Mouse (Mus musculus) G1E (cell line): ENCODE measurements around the gene Phtf2. TPM values are rescaled to one million over a fixed set of nuclear protein-coding genes. Genes with fewer than 3 reads are reported as not detected.

Source experiments
- ATAC-seq: 2 replicates; pipeline ENCODE4 v1.8.0; 2016; ENCODE audit warnings: mild to moderate bottlenecking; ENCODE audit not compliant: insufficient number of reproducible peaks, poor library complexity, low FRiP score, severe bottlenecking; ENCODE audit errors: extremely low read depth
- DNase-seq: peaks from one replicate; pipeline ENCODE4 v3.0.0; 2012; ENCODE audit warnings: low spot score
- H3K27me3 ChIP-seq: 2 replicates; pipeline ENCODE4 v1.6.1; 2012; ENCODE audit warnings: mild to moderate bottlenecking, low read length, inconsistent platforms; ENCODE audit not compliant: insufficient read depth
- H3K36me3 ChIP-seq: replicated peaks from 2 replicates; pipeline ENCODE3; 2012; ENCODE audit warnings: mild to moderate bottlenecking, inconsistent platforms
- H3K4me1 ChIP-seq: 2 replicates; pipeline ENCODE4 v1.6.1; 2012; ENCODE audit warnings: low read depth, low read length, inconsistent platforms, mixed read lengths; ENCODE audit not compliant: insufficient read depth
- H3K4me3 ChIP-seq: 2 replicates; pipeline ENCODE4 v1.5.1; 2012; ENCODE audit warnings: low read depth, mild to moderate bottlenecking, inconsistent platforms, low read length, moderate library complexity, mixed read lengths
- H3K9me3 ChIP-seq: replicated peaks from 2 replicates; pipeline ENCODE4 v1.6.1; 2012; ENCODE audit warnings: inconsistent platforms
- CTCF ChIP-seq: IDR thresholded peaks from 2 replicates; pipeline ENCODE4 v1.5.1; 2012; ENCODE audit warnings: low read depth, low read length, inconsistent platforms, mixed read lengths
- GATA1 ChIP-seq: IDR thresholded peaks from 2 replicates; pipeline ENCODE4 v1.6.1; 2012; ENCODE audit warnings: borderline replicate concordance, low read length, inconsistent platforms, mixed read lengths
- GATA2 ChIP-seq: IDR thresholded peaks from 2 replicates; pipeline ENCODE4 v1.6.1; 2012; ENCODE audit warnings: low read depth, low read length, inconsistent platforms, borderline replicate concordance
- POLR2AphosphoS5 ChIP-seq: IDR thresholded peaks from 2 replicates; pipeline ENCODE4 v1.6.1; 2012; ENCODE audit warnings: low read depth, low read length, inconsistent platforms; ENCODE audit not compliant: insufficient replicate concordance
- TAL1 ChIP-seq: conservative IDR thresholded peaks from 2 replicates; pipeline ENCODE4 v1.6.1; 2012; ENCODE audit warnings: low read depth, low read length, inconsistent platforms, mixed read lengths
- polyA plus RNA-seq: library from polyadenylated mRNA; stranded (reverse); fragments of >175 nt; gene quantifications from 2 replicates; pipeline ENCODE4 v1.2.3, GENCODE M21; 2012
- total RNA-seq, 2 experiments: library from RNA; stranded (forward) in 1 of 2; stranded (reverse) in 1 of 2; fragments of 200-1000 nt in 1 of 2; fragments of >200 nt in 1 of 2; fragmentation: Nextera tagmentation in 1 of 2; gene quantifications; 2 replicates each; pipeline ENCODE4 v1.2.3; 2014 to 2017

Phtf2 gene
- total and polyA plus RNA-seq, 3 experiments = 5.8 to 43.5 (median 43.3) TPM

DNA sequence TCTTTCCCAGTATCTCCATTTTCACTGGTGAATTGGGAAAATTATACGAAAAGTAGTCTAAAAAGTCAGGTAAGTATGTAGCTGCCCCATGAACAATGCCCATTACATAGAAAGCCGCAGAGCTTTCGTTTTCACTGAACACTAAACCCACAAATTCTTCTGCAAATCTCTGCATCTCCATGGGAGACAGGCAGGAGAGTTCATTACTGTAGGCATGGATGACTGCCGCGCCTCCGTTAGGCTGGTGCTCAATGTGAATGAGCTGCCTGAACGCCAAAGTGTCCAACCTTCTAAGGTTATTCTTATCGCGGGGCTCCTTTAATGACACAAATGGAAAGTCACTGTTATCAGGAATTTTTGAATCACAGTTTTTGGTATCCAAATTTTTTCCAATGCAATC, 37.6 kb upstream of the Phtf2 start:
- ATAC-seq (no peak), DNase-seq (no peak)
- no peak overlapping the region for H3K4me3 ChIP-seq
- peaks cover 20% of the 10 kb centered on the region for H3K4me1 ChIP-seq
- no peaks in the 10 kb centered on the region for H3K27me3 ChIP-seq
- peaks cover 57% of the 10 kb centered on the region for H3K36me3 ChIP-seq
- no peaks in the 10 kb centered on the region for H3K9me3 ChIP-seq
- TF ChIP-seq CTCF (no peak), GATA1 (no peak), GATA2 (no peak), POLR2AphosphoS5 (no peak), TAL1 (no peak)

GRCm38 (mm10) chr5:20918967-20919366, 37.0 kb upstream of the Phtf2 start:
- Histone ChIP-seq H3K9me3 (no peaks in the 10 kb centered on the region), H3K4me3 (no peak overlapping the region), H3K27me3 (no peaks in the 10 kb centered on the region), H3K36me3 (peaks cover 61% of the 10 kb centered on the region), H3K4me1 (peaks cover 25% of the 10 kb centered on the region)
- ATAC-seq = no peak
- no peak for DNase-seq
- TF ChIP-seq POLR2AphosphoS5 = no peak
- no peak for TF ChIP-seq TAL1
- no peak for TF ChIP-seq GATA1
- no peak for TF ChIP-seq CTCF
- no peak for TF ChIP-seq GATA2

DNA sequence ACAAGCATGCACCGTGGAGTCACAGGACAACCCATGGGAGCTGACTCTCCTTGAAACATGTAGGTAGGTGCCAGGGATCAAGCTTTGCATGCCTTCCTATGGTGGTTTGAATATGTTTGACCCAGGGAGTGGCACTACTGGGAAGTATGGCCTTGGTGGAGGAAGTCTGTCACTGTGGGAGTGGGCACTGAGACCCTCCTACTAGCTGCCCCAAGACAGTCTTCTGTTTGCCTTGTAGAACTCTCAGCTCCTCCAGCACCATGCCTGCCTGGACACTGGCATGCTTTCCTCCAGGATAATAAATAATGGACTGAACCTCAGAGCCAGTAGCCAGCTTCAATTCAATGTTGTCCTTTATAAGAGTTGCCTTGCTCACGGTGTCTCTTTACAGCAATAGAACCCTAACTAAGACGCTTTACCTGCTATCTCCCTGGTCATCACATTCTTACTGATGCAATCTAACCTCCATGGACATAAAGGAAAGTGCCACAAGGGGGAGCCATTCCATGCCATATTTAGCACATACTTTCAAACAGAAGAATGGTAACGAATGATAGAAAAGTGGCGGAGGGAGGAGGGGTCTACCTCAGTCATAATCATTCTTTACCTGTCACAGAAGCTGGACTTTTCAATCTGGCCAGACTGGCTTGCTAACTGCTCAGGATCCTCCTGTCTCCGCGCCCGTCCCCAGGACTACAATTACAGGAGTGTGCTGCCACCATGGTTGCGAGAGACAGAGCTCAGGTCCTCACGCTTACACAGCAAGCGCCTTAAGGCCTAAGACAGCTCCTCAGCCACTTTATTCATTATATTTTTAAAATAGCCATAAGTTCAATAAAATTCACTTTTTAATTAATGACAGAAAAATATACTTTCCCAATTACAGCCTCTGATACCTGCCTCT, 31.7 kb upstream of the Phtf2 start:
- Histone ChIP-seq H3K4me1 (peaks cover 53% of the 10 kb centered on the region), H3K27me3 (no peaks in the 10 kb centered on the region), H3K4me3 (no peak overlapping the region), H3K9me3 (no peaks in the 10 kb centered on the region), H3K36me3 (peaks cover 53% of the 10 kb centered on the region)
- ATAC-seq (peak; percentile 34; the same call in 1 of the 2 replicates), DNase-seq (no peak)
- TF ChIP-seq CTCF = 0 out of 2 replicates have a peak, but pooled peaks have one; percentile 19
- TF ChIP-seq TAL1 = no peak
- TF ChIP-seq GATA1 = no peak

DNA sequence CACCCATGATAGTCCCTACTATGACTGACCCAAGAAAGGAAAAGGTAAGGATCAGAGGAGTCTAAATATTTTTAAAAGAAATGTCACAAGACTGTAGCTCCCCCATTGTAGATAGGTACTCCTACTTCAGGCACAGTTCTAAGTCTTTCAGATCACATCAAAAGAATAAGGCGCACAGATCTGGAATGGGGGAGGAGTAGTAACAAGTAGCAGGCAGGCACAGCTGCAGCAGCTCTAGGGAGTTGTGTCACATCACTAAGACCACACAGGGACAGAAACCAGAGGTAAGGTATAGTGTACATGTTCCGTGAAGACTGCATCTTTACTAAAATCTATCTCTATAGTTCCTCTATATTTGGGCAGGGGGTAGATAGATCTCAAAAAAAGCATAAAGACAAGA, 29.8 kb upstream of the Phtf2 start:
- peaks cover 56% of the 10 kb centered on the region for H3K36me3 ChIP-seq
- no peak overlapping the region for H3K4me3 ChIP-seq
- H3K27me3 ChIP-seq = no peaks in the 10 kb centered on the region
- TF ChIP-seq GATA1 (no peak), GATA2 (no peak), TAL1 (no peak)
- H3K9me3 ChIP-seq = no peaks in the 10 kb centered on the region
- DNase-seq = no peak
- no peak for ATAC-seq
- peaks cover 61% of the 10 kb centered on the region for H3K4me1 ChIP-seq

- Histone ChIP-seq H3K4me1 (peaks cover 73% of the 10 kb centered on the region), H3K36me3 (peaks cover 56% of the 10 kb centered on the region), H3K27me3 (no peaks in the 10 kb centered on the region), H3K9me3 (no peaks in the 10 kb centered on the region), H3K4me3 (no peak overlapping the region)
- peak; percentile 54 for ATAC-seq
- TF ChIP-seq TAL1 = no peak
- no peak for TF ChIP-seq CTCF
- TF ChIP-seq GATA2 = no peak
- no peak for TF ChIP-seq GATA1
- TF ChIP-seq POLR2AphosphoS5 = no peak
- DNase-seq = no peak
Observed at GRCm38 (mm10) chr5:20906191-20906590, 24.3 kb upstream of the Phtf2 start.

- TF ChIP-seq GATA2 (no peak), TAL1 (peak; percentile 66; the same call in 1 of the 2 replicates)
- ATAC-seq = peak; percentile 72
- no peak for DNase-seq
- Histone ChIP-seq H3K4me1 (peaks cover 75% of the 10 kb centered on the region), H3K9me3 (no peaks in the 10 kb centered on the region), H3K27me3 (no peaks in the 10 kb centered on the region), H3K4me3 (no peak overlapping the region; the same call in 1 of the 2 replicates), H3K36me3 (peaks cover 60% of the 10 kb centered on the region)
Observed at GRCm38 (mm10) chr5:20905437-20905836, 23.5 kb upstream of the Phtf2 start.

GRCm38 (mm10) chr5:20904647-20905046, 22.7 kb upstream of the Phtf2 start:
- no peak overlapping the region; the same call in 1 of the 2 replicates for H3K4me3 ChIP-seq
- H3K36me3 ChIP-seq = peaks cover 61% of the 10 kb centered on the region
- H3K4me1 ChIP-seq = peaks cover 77% of the 10 kb centered on the region
- TF ChIP-seq POLR2AphosphoS5 (no peak), GATA2 (no peak), GATA1 (no peak)
- no peaks in the 10 kb centered on the region for H3K27me3 ChIP-seq
- ATAC-seq (peak; percentile 58), DNase-seq (no peak)
- no peaks in the 10 kb centered on the region for H3K9me3 ChIP-seq
